Mouse (Mus musculus): ENCODE data around the gene Kcnb1.
"Not testable (repeated sequence)": the region's sequence is repeated elsewhere in the genome, so short reads cannot be mapped to it uniquely, and the experiment has no call there.

Kcnb1 gene

DNA sequence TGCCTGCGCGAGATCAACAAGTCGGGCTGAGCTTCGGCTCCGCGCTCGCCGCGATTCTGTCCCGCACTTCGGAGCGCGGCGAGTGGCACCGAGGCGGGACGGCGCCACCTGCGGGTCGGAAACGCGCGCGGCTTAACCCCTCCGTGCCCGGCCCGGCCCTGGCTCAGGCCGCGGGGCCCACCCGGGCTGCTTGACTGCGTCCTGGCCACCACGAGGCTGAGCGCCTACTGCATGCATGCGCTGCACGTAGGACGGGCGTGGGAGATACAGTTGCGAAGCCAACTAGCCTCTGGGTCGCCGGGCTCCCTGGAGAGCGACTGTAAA, at the start of gene Kcnb1:
Kcnb1 (minus strand) TSS at position 80 of the 324 bp plus-strand sequence.
- DNase-seq = peak; percentile 54

- DNase-seq = no peak
These were observed 49.3 kb upstream of the Kcnb1 start for GRCm38 (mm10) chr2:167239262-167239661.

DNA sequence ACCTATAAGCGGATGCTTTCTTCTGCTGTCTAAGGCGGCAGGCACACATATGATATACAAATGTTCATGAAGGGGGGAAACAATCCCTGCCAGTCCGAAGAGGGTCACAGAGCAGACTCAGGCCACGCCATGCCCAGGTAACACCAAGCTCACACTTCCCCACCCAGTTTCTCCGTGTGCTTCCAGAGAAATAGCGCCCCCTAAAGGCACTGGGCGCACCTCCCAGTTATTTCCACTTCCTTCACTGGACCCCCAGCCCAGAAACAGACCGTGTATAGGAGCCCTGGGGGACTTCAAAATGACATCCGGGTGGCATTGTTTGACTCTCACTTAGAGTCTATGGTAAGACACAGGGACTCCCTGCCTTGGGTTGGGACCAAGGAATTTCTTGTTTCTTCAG, 47.3 kb upstream of the Kcnb1 start:
- DNase-seq = no peak

- no peak for DNase-seq
These were observed 46.2 kb upstream of the Kcnb1 start for GRCm38 (mm10) chr2:167236174-167236573.

DNA sequence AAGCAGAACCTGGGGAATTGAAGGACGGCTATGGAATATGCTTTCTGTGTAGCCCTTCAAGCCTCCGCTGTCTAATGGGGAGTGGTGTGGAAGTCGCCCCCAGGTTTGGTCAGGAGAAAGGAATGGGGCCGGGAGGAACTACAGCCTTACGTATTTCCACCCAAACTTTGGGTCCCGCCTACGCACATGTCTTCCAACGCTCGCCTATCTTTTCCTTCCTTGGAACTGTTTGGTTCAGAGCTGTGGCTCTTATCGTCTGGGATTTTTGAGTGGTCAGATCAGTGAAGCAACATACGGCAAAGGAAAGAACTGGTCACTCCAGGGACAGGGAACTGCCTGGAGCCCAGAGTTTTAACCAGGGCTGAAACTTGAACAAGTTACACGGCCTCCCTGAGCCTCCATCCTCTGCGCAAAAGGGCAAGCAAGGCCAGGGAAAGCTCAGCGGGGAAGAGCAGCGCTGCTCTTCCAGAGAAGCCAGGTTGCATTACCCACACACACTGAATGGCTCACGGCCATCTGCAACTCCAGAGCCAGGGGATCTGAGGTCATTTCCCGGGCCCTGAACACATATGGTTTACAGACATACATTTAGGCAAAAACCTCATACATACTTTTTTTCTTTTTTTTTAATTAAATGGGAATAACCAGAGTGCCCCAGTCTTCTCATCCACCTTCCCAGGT, 45.5 kb upstream of the Kcnb1 start:
- peak; percentile 55 for DNase-seq

GRCm38 (mm10) chr2:167233771-167234170, 43.8 kb upstream of the Kcnb1 start:
- DNase-seq = no peak

- DNase-seq = no peak
These were observed 43.0 kb upstream of the Kcnb1 start for GRCm38 (mm10) chr2:167233009-167233335.

- peak; percentile 59 for DNase-seq
These were observed 42.4 kb upstream of the Kcnb1 start for GRCm38 (mm10) chr2:167232132-167233008.

GRCm38 (mm10) chr2:167230554-167230953, 40.6 kb upstream of the Kcnb1 start:
- peak; percentile 45 for DNase-seq

GRCm38 (mm10) chr2:167224937-167225336, 35.0 kb upstream of the Kcnb1 start:
- peak; percentile 42 for DNase-seq

DNA sequence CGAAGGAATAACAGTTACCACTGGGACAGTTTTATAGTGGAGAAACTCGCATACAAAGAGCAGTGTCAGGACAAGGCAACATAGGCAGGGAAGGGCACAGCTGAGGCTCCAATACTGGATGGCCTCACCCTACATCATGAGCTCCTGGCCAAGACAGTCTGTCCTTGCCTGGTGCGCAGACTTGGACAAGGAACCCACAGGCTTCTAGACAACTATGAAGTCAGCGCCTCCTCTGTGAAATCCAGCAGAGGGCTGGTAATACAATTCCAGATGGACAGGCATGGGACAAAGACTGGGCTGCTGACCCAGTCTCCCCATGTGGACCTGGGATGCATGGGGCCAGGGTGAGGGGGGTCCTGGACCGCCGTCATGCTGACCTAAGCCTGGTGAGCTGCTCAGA, 34.2 kb upstream of the Kcnb1 start:
- no peak for DNase-seq

- peak; percentile 90 for DNase-seq
These were observed 32.2 kb upstream of the Kcnb1 start for GRCm38 (mm10) chr2:167222152-167222551.

GRCm38 (mm10) chr2:167221159-167221845, 31.3 kb upstream of the Kcnb1 start:
- no peak for DNase-seq

GRCm38 (mm10) chr2:167220736-167221135, 30.8 kb upstream of the Kcnb1 start:
- DNase-seq = no peak

DNA sequence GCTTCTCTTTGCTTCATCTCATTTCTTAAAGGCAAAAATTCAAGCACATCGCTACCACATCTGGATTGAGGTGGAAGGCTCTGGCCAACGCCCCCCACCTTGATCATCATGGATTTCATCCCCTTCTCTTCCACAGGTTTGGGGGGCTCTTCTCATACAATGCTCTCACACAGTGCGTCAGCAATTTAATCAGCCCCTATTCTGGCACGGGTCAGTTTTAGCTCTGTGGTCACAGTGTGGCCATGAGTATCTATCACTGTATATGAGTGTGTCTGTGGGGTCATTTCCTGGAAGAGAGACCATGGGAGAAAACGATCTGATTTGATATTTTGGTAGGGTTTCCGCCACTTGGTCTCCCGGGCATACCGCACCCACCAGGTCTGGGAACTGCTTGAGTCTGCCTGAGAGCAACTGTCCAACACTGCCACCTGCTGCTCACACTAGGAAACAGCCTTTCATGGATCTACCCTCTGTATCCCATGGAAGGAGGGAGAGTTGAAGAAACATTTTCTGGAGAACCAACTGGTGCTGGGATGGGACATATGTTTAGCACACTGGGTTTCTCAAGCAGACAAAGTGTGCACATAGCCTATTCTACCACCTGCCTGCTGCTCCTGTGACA, 29.3 kb upstream of the Kcnb1 start:
- peak; percentile 90 for DNase-seq

DNA sequence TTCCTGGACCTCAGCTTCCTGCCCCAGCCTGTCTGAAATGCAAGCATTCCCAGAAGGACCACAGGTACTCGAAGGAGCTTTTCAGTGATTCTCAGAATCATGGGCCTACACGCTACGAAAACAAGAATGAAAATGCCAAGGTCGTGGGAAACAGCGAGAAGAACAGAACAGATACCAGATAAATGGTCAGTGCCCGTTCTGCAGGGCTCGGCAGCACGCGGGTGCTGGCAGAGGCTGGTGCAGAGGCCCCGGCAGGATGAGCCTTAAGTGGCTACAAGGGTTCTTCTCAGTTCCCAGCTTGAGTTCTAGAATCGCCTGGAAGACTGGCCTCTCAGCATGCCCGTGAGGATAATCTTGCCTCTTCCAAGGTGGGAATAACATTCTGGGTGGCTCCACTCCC, 23.7 kb upstream of the Kcnb1 start:
- DNase-seq = no peak

GRCm38 (mm10) chr2:167213076-167213475, 23.1 kb upstream of the Kcnb1 start:
- DNase-seq = no peak

GRCm38 (mm10) chr2:167212551-167212950, 22.6 kb upstream of the Kcnb1 start:
- no peak for DNase-seq

DNA sequence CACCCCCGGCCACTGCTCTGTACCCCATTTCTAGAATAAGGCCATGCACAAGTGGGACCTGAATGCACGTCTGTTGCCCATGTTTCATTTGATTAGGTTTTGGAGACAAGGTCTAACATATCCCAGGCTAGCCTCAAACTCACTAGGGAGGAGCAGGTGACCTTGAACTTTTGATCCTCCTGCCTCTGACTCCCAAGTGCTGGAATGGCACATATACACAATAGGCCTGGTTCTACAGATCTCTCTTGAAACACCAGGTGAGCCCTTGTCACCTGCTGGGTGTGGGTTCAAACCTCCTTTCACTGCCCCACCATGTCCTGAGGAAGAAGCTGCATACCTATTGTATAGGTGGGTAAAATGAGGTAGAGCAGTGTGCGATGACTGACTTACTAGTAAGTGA, 22.1 kb upstream of the Kcnb1 start:
- DNase-seq = no peak

GRCm38 (mm10) chr2:167209900-167210299, 19.9 kb upstream of the Kcnb1 start:
- DNase-seq = no peak

- peak; percentile 47 for DNase-seq
These were observed 19.0 kb upstream of the Kcnb1 start for GRCm38 (mm10) chr2:167208984-167209383.

GRCm38 (mm10) chr2:167205918-167206629, 16.1 kb upstream of the Kcnb1 start:
- no peak for DNase-seq

DNA sequence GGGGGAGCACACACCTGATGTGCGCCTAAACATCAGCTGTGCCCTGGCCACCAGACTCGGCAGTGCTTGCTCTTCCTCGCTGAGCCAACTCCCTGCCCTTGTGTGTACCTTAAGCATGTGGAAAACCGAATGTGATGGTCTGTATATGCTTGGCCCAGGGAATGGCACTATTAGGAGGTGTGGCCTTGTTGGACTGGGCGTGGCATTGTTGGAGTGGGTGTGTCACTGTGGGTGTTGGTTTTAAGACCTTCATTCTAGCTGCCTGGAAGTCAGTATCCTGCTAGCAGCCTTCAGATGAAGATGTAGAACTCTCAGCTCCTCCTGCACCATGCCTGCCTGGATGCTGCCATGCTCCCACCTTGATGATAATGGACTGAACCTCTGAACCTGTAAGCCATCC, 14.7 kb upstream of the Kcnb1 start:
- DNase-seq = not testable (repeated sequence)

All from lung, postnatal 36 days (tissue).